Mouse (Mus musculus): Measurements from ENCODE around the gene Ikzf2. TPM values are rescaled to one million over a fixed set of nuclear protein-coding genes. Genes with fewer than 3 reads are reported as not detected.

The Ikzf2 gene
- polyA plus RNA-seq, 1 experiment = 0.44 TPM

DNA sequence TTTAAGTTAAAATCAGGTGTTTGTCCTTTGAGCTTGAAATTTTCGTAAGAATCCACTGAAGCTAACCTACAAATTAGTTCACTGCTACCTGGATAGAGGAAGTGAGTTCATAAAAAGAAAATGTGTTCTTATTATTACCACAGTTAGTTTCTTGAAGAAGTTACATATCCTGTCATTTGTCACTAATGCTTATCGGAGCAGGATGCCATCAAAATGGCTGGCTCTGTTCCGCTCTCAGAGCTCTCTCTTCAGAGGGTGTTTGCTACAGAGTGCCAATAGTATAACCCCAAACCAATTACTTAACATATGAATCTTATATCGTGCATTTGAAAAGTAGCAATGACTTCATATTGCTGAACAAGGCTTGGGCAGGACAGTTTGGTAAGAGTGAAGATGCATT lies 108.1 kb downstream of the Ikzf2 start:
- no peaks in the 10 kb centered on the region for H3K79me2 ChIP-seq (ENCODE audit: control insufficient read depth, insufficient read depth)
- H3K27me3 ChIP-seq (ENCODE audit: control insufficient read depth, insufficient read depth, insufficient read length) = no peaks in the 10 kb centered on the region
- H3ac ChIP-seq (ENCODE audit: control insufficient read depth, insufficient read length) = no peak overlapping the region
- no peak overlapping the region for H3K4me3 ChIP-seq
- TF ChIP-seq MYOG (IDR thresholded peaks at IDR 0.05; ENCODE audit: control insufficient read depth in 1 of 3, insufficient read depth in 1 of 3, insufficient read length in 2 of 3, low read depth in 2 of 3) (no peak), MAX (IDR thresholded peaks at IDR 0.05; ENCODE audit: low read depth) (no peak), TCF12 (IDR thresholded peaks at IDR 0.05; ENCODE audit: insufficient read depth, poor library complexity, severe bottlenecking) (no peak)
- H3K4me2 ChIP-seq (ENCODE audit: low read depth) = no peak overlapping the region
- H3K36me3 ChIP-seq (ENCODE audit: control insufficient read depth, insufficient read depth) = no peaks in the 10 kb centered on the region

DNA sequence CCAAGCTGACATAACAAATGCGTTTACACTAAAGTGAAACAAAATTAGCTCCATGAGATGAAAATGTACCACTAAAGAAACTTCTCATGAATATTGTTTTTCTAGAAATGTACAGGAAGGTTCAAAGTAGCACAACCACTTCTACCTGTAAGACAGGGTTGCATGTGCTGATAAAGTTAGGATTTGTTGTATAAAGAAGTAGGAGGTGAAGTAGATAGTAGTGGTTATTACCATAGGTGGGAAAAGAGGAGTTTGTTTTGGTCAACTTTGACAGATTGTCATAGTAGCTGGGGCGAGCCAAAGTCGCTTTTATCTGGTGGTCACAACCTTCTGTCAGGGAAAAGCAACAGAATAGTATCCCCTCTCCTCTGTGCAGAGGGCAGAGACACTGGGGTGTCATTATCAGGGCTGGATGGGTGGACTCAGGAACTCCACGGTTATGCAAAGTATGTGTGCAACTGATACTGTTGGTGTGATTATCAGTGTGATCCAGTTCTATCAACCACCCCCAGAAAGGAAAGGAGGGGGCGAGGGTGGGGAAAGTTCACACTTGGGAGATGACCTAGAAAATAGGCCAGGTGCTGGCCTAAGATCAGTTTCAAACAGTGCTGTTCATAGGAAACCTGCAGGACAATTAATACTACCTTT lies 127.5 kb downstream of the Ikzf2 start:
- H3ac ChIP-seq (ENCODE audit: control insufficient read depth, insufficient read length) = no peak overlapping the region
- TF ChIP-seq CEBPB (IDR thresholded peaks at IDR 0.05; ENCODE audit: insufficient read depth, poor library complexity, severe bottlenecking) = no peak
- TF ChIP-seq MYOD1 (IDR thresholded peaks at IDR 0.05; ENCODE audit: control insufficient read depth in 1 of 3, insufficient read length in 2 of 3, low read depth in 2 of 3) = no peak
- no peak for TF ChIP-seq SRF (IDR thresholded peaks at IDR 0.05; ENCODE audit: control insufficient read depth, insufficient read length, low read depth)
- no peak for TF ChIP-seq TCF3 (IDR thresholded peaks at IDR 0.05; ENCODE audit: insufficient read length, low read depth)
- no peak for TF ChIP-seq POLR2AphosphoS2 (IDR thresholded peaks at IDR 0.05; ENCODE audit: insufficient read length, low read depth)
- TF ChIP-seq TCF12 (IDR thresholded peaks at IDR 0.05; ENCODE audit: insufficient read depth, poor library complexity, severe bottlenecking) = no peak
- no peak for TF ChIP-seq REST (IDR thresholded peaks at IDR 0.05; ENCODE audit: insufficient read depth, insufficient read length)
- no peaks in the 10 kb centered on the region for H3K36me3 ChIP-seq (ENCODE audit: control insufficient read depth, insufficient read depth)
- H3K27me3 ChIP-seq (ENCODE audit: control insufficient read depth, insufficient read depth, insufficient read length) = no peaks in the 10 kb centered on the region
- H3K79me2 ChIP-seq (ENCODE audit: control insufficient read depth, insufficient read depth) = no peaks in the 10 kb centered on the region
- no peak overlapping the region for H3K4me2 ChIP-seq (ENCODE audit: low read depth)
- no peak overlapping the region for H3K4me3 ChIP-seq

- H3K79me2 ChIP-seq (ENCODE audit: control insufficient read depth, insufficient read depth) = no peaks in the 10 kb centered on the region
- no peak for TF ChIP-seq MYOD1 (IDR thresholded peaks at IDR 0.05; ENCODE audit: control insufficient read depth in 1 of 3, insufficient read length in 2 of 3, low read depth in 2 of 3)
- TF ChIP-seq MAX (IDR thresholded peaks at IDR 0.05; ENCODE audit: low read depth) = no peak
- TF ChIP-seq SRF (IDR thresholded peaks at IDR 0.05; ENCODE audit: control insufficient read depth, insufficient read length, low read depth) = no peak
- TF ChIP-seq TCF12 (IDR thresholded peaks at IDR 0.05; ENCODE audit: insufficient read depth, poor library complexity, severe bottlenecking) = no peak
- no peak for TF ChIP-seq POLR2AphosphoS2 (IDR thresholded peaks at IDR 0.05; ENCODE audit: insufficient read length, low read depth)
- no peak for TF ChIP-seq REST (IDR thresholded peaks at IDR 0.05; ENCODE audit: insufficient read depth, insufficient read length)
- no peak for TF ChIP-seq CEBPB (IDR thresholded peaks at IDR 0.05; ENCODE audit: insufficient read depth, poor library complexity, severe bottlenecking)
- no peak for TF ChIP-seq E2F4 (IDR thresholded peaks at IDR 0.05; ENCODE audit: insufficient read depth)
- TF ChIP-seq TCF3 (IDR thresholded peaks at IDR 0.05; ENCODE audit: insufficient read length, low read depth) = no peak
- no peak for TF ChIP-seq POLR2A (IDR thresholded peaks at IDR 0.05; ENCODE audit: insufficient read length, low read depth)
- TF ChIP-seq MYOG (IDR thresholded peaks at IDR 0.05; ENCODE audit: control insufficient read depth in 1 of 3, insufficient read depth in 1 of 3, insufficient read length in 2 of 3, low read depth in 2 of 3) = no peak
- no peak for TF ChIP-seq USF1 (IDR thresholded peaks at IDR 0.05; ENCODE audit: low read depth)
- no peak overlapping the region for H3K4me3 ChIP-seq
- no peak overlapping the region for H3ac ChIP-seq (ENCODE audit: control insufficient read depth, insufficient read length)
- no peaks in the 10 kb centered on the region for H3K27me3 ChIP-seq (ENCODE audit: control insufficient read depth, insufficient read depth, insufficient read length)
- H3K36me3 ChIP-seq (ENCODE audit: control insufficient read depth, insufficient read depth) = no peaks in the 10 kb centered on the region
- H3K4me2 ChIP-seq (ENCODE audit: low read depth) = no peak overlapping the region
These were observed 131.4 kb downstream of the Ikzf2 start for GRCm38 (mm10) chr1:69555636-69556151.

- Histone ChIP-seq H3K27me3 (ENCODE audit: control insufficient read depth, insufficient read depth, insufficient read length) (no peaks in the 10 kb centered on the region), H3K4me3 (no peak overlapping the region), H3K79me2 (ENCODE audit: control insufficient read depth, insufficient read depth) (no peaks in the 10 kb centered on the region), H3K4me2 (ENCODE audit: low read depth) (no peak overlapping the region), H3ac (ENCODE audit: control insufficient read depth, insufficient read length) (no peak overlapping the region), H3K36me3 (ENCODE audit: control insufficient read depth, insufficient read depth) (no peaks in the 10 kb centered on the region)
- no peak for TF ChIP-seq MYOD1 (IDR thresholded peaks at IDR 0.05; ENCODE audit: control insufficient read depth in 1 of 3, insufficient read length in 2 of 3, low read depth in 2 of 3)
- no peak for TF ChIP-seq CEBPB (IDR thresholded peaks at IDR 0.05; ENCODE audit: insufficient read depth, poor library complexity, severe bottlenecking)
- TF ChIP-seq MYOG (IDR thresholded peaks at IDR 0.05; ENCODE audit: control insufficient read depth in 1 of 3, insufficient read depth in 1 of 3, insufficient read length in 2 of 3, low read depth in 2 of 3) = no peak
- no peak for TF ChIP-seq TCF12 (IDR thresholded peaks at IDR 0.05; ENCODE audit: insufficient read depth, poor library complexity, severe bottlenecking)
- TF ChIP-seq REST (IDR thresholded peaks at IDR 0.05; ENCODE audit: insufficient read depth, insufficient read length) = no peak
- no peak for TF ChIP-seq MAX (IDR thresholded peaks at IDR 0.05; ENCODE audit: low read depth)
- no peak for TF ChIP-seq POLR2AphosphoS2 (IDR thresholded peaks at IDR 0.05; ENCODE audit: insufficient read length, low read depth)
- no peak for TF ChIP-seq E2F4 (IDR thresholded peaks at IDR 0.05; ENCODE audit: insufficient read depth)
- no peak for TF ChIP-seq TCF3 (IDR thresholded peaks at IDR 0.05; ENCODE audit: insufficient read length, low read depth)
- no peak for TF ChIP-seq USF1 (IDR thresholded peaks at IDR 0.05; ENCODE audit: low read depth)
- TF ChIP-seq SRF (IDR thresholded peaks at IDR 0.05; ENCODE audit: control insufficient read depth, insufficient read length, low read depth) = no peak
These were observed 137.1 kb downstream of the Ikzf2 start for GRCm38 (mm10) chr1:69549987-69550386.

- Histone ChIP-seq H3K36me3 (ENCODE audit: control insufficient read depth, insufficient read depth) (no peaks in the 10 kb centered on the region), H3ac (ENCODE audit: control insufficient read depth, insufficient read length) (no peak overlapping the region), H3K4me2 (ENCODE audit: low read depth) (no peak overlapping the region), H3K4me3 (no peak overlapping the region), H3K79me2 (ENCODE audit: control insufficient read depth, insufficient read depth) (no peaks in the 10 kb centered on the region), H3K27me3 (ENCODE audit: control insufficient read depth, insufficient read depth, insufficient read length) (no peaks in the 10 kb centered on the region)
- TF ChIP-seq MYOD1 (IDR thresholded peaks at IDR 0.05; ENCODE audit: control insufficient read depth in 1 of 3, insufficient read length in 2 of 3, low read depth in 2 of 3) (no peak), USF1 (IDR thresholded peaks at IDR 0.05; ENCODE audit: low read depth) (no peak), POLR2A (IDR thresholded peaks at IDR 0.05; ENCODE audit: insufficient read length, low read depth) (no peak), E2F4 (IDR thresholded peaks at IDR 0.05; ENCODE audit: insufficient read depth) (no peak), REST (IDR thresholded peaks at IDR 0.05; ENCODE audit: insufficient read depth, insufficient read length) (no peak), POLR2AphosphoS2 (IDR thresholded peaks at IDR 0.05; ENCODE audit: insufficient read length, low read depth) (no peak), TCF12 (IDR thresholded peaks at IDR 0.05; ENCODE audit: insufficient read depth, poor library complexity, severe bottlenecking) (no peak), CEBPB (IDR thresholded peaks at IDR 0.05; ENCODE audit: insufficient read depth, poor library complexity, severe bottlenecking) (no peak), TCF3 (IDR thresholded peaks at IDR 0.05; ENCODE audit: insufficient read length, low read depth) (no peak)
These were observed 141.2 kb downstream of the Ikzf2 start for GRCm38 (mm10) chr1:69545885-69546253.
